Mouse (Mus musculus): Measurements from ENCODE around the gene Gm28053.

DNA sequence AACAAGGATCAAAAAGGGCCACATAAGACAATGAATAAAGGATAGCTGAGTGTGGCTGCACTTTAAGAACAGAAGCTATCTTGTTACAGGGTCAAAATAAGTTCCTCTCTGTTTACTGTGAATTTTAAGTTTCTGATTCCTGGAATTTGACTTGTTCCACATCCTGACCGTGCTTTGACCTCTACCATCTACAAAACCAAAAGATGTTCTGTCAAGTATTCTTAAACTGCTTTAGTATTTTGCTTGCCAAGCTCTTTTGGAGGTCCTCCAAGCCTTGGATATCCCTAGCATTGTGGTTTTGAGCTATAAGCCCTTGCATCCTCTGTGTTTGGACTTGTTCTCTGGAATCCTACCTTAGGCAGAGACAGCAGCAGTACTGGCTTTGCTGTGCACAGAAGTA lies 66.8 kb downstream of the Gm28053 start:
- no peak for TF ChIP-seq GATA1 (IDR thresholded peaks at IDR 0.05; ENCODE audit: low read length)
- TF ChIP-seq TAL1 (IDR thresholded peaks at IDR 0.05; ENCODE audit: low read length): no peak

Measured in erythroblast, embryonic 14.5 days (primary cell).